Mouse (Mus musculus) spleen, postnatal 4 days (tissue): ENCODE results near the gene Gfm2.
"Not testable (repeated sequence)": the region's sequence is repeated elsewhere in the genome, so short reads cannot be mapped to it uniquely, and the experiment has no call there.

Experiments used
- DNase-seq, 2 experiments: peaks; one replicate each; pipeline ENCODE4 v3.0.0; 2022; ENCODE audit warnings: low spot score in 2 of 2

Gfm2 gene

GRCm38 (mm10) chr13:97137466-97138400 is at the start of gene Gfm2, which contains the start of gene Nsa2:
Gene Gfm2 (plus strand): TSS chr13:97137937.
Gene Nsa2 (minus strand): TSS chr13:97137937.
- DNase-seq, result peak; percentile 88 to 91

GRCm38 (mm10) chr13:97088183-97088582 is 49.6 kb upstream of the Gfm2 start:
- DNase-seq, result no peak

GRCm38 (mm10) chr13:97095726-97096125 is 42.0 kb upstream of the Gfm2 start:
- DNase-seq, result no peak

GRCm38 (mm10) chr13:97099187-97099852 is 38.4 kb upstream of the Gfm2 start, which contains the start of gene Gm6169:
Gene Gm6169 (minus strand): TSS chr13:97099237.
- peak in 1 of 2 experiments; percentile 17 for DNase-seq

- DNase-seq, result no peak
These were observed 32.7 kb upstream of the Gfm2 start for GRCm38 (mm10) chr13:97104996-97105395.

- DNase-seq, result not testable (repeated sequence)
These were observed 30.0 kb upstream of the Gfm2 start for GRCm38 (mm10) chr13:97107721-97108120.

- no peak for DNase-seq
These were observed 28.7 kb upstream of the Gfm2 start for GRCm38 (mm10) chr13:97109046-97109445.

GRCm38 (mm10) chr13:97121341-97121740 is 16.4 kb upstream of the Gfm2 start:
- no peak for DNase-seq

GRCm38 (mm10) chr13:97129654-97130053 is 8.1 kb upstream of the Gfm2 start:
- DNase-seq, result not testable (repeated sequence)

- DNase-seq, result not testable (repeated sequence)
These were observed 7.3 kb upstream of the Gfm2 start for GRCm38 (mm10) chr13:97130413-97130812.

- DNase-seq, result not testable (repeated sequence)
These were observed 731 bp downstream of the Gfm2 start for GRCm38 (mm10) chr13:97138404-97138931.

GRCm38 (mm10) chr13:97142321-97142720 is 4.6 kb downstream of the Gfm2 start:
- no peak for DNase-seq

GRCm38 (mm10) chr13:97145834-97146233 is 8.1 kb downstream of the Gfm2 start:
- peak; percentile 45 to 77 for DNase-seq

- DNase-seq, result no peak
These were observed 38.0 kb downstream of the Gfm2 start for GRCm38 (mm10) chr13:97175520-97176264.

GRCm38 (mm10) chr13:97176731-97177130 is 39.0 kb downstream of the Gfm2 start:
- DNase-seq, result no peak

GRCm38 (mm10) chr13:97178943-97179342 is 41.2 kb downstream of the Gfm2 start:
- no peak for DNase-seq

- DNase-seq, result no peak
These were observed 42.5 kb downstream of the Gfm2 start for GRCm38 (mm10) chr13:97180113-97180828.

GRCm38 (mm10) chr13:97182821-97183220 is 45.1 kb downstream of the Gfm2 start:
- DNase-seq, result no peak

- no peak for DNase-seq
These were observed 46.4 kb downstream of the Gfm2 start for GRCm38 (mm10) chr13:97184168-97184567.

GRCm38 (mm10) chr13:97184656-97185055 is 46.9 kb downstream of the Gfm2 start:
- no peak for DNase-seq

- DNase-seq, result no peak
These were observed 48.6 kb downstream of the Gfm2 start for GRCm38 (mm10) chr13:97186346-97186745.
